Mouse (Mus musculus): Measurements from ENCODE around the gene Zc3h12a. TPM values are rescaled to one million over a fixed set of nuclear protein-coding genes. Genes with fewer than 3 reads are reported as not detected.

Gene Zc3h12a
- polyA plus RNA-seq, 1 experiment: 36.7 TPM

DNA sequence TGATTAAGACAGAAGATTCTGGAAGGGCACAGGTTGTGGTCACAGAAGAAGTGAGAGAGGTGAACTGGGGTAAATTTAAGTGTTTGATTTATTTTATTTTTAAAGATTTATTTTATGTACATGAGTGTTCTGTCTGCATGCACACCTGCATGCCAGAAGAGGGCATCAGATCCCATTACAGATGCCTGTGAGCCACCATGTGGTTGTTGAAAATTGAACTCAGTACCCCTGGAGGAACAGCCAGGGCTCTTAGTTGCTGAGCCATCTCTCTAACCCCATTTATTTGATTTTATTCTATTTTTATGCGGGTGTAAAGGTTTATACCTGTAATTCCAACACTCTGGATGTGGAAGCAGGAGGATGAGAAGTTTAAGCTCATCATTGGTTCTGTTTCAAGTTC, 40.1 kb upstream of the Zc3h12a start:
- TF ChIP-seq POLR2A (IDR thresholded peaks at IDR 0.05; ENCODE audit: low read depth, low read length): no peak
- TF ChIP-seq CTCF (IDR thresholded peaks at IDR 0.05; ENCODE audit: extremely low read depth, insufficient read length, insufficient replicate concordance, low read depth, low read length): no peak
- no peaks in the 10 kb centered on the region for H3K27me3 ChIP-seq (ENCODE audit: control insufficient read depth, insufficient read depth, low read length)
- peaks cover 3% of the 10 kb centered on the region for H3K4me1 ChIP-seq (ENCODE audit: control insufficient read depth, insufficient read depth, insufficient read length, low read length)
- no peak overlapping the region for H3K4me3 ChIP-seq (ENCODE audit: low read depth, low read length)
- WGBS: 68% methylated on average over 1 of the region's 1 CpGs
- H3K36me3 ChIP-seq (ENCODE audit: control insufficient read depth, insufficient read depth, low read length): no peaks in the 10 kb centered on the region
- H3K27ac ChIP-seq (ENCODE audit: insufficient read depth, low read depth, low read length): no peak overlapping the region

DNA sequence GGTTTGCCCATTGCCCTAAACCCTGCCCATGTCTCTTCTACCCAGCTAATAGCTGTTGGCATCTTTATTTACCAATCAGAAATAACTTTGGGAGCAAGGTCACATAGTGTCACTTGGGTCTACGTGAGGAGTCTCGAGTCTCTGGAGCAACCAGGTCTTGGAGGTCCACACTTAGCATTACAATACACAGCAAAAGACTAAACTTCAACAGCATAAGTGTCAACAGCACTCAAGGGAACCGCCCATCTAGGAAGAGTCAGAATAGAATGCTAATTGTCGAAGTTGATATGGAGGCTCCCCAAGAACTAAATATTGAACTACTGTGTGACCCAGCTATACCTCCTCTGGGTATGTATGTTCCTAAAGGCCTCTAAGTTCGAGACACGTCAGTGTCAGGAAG, 37.2 kb upstream of the Zc3h12a start:
- Histone ChIP-seq H3K4me1 (ENCODE audit: control insufficient read depth, insufficient read depth, insufficient read length, low read length) (peaks cover 5% of the 10 kb centered on the region), H3K27ac (ENCODE audit: insufficient read depth, low read depth, low read length) (no peak overlapping the region), H3K4me3 (ENCODE audit: low read depth, low read length) (no peak overlapping the region), H3K27me3 (ENCODE audit: control insufficient read depth, insufficient read depth, low read length) (no peaks in the 10 kb centered on the region), H3K36me3 (ENCODE audit: control insufficient read depth, insufficient read depth, low read length) (no peaks in the 10 kb centered on the region)
- TF ChIP-seq CTCF (IDR thresholded peaks at IDR 0.05; ENCODE audit: extremely low read depth, insufficient read length, insufficient replicate concordance, low read depth, low read length) (no peak), POLR2A (IDR thresholded peaks at IDR 0.05; ENCODE audit: low read depth, low read length) (no peak)
- 84% methylated on average over 6 of the region's 6 CpGs for WGBS

GRCm38 (mm10) chr4:125162701-125163100, 35.1 kb upstream of the Zc3h12a start:
- H3K27me3 ChIP-seq (ENCODE audit: control insufficient read depth, insufficient read depth, low read length): no peaks in the 10 kb centered on the region
- peaks cover 10% of the 10 kb centered on the region for H3K4me1 ChIP-seq (ENCODE audit: control insufficient read depth, insufficient read depth, insufficient read length, low read length)
- no peak overlapping the region for H3K27ac ChIP-seq (ENCODE audit: insufficient read depth, low read depth, low read length)
- WGBS: 72% methylated on average over 7 of the region's 7 CpGs
- no peak overlapping the region for H3K4me3 ChIP-seq (ENCODE audit: low read depth, low read length)
- no peaks in the 10 kb centered on the region for H3K36me3 ChIP-seq (ENCODE audit: control insufficient read depth, insufficient read depth, low read length)
- TF ChIP-seq CTCF (IDR thresholded peaks at IDR 0.05; ENCODE audit: extremely low read depth, insufficient read length, insufficient replicate concordance, low read depth, low read length): no peak
- TF ChIP-seq POLR2A (IDR thresholded peaks at IDR 0.05; ENCODE audit: low read depth, low read length): no peak

DNA sequence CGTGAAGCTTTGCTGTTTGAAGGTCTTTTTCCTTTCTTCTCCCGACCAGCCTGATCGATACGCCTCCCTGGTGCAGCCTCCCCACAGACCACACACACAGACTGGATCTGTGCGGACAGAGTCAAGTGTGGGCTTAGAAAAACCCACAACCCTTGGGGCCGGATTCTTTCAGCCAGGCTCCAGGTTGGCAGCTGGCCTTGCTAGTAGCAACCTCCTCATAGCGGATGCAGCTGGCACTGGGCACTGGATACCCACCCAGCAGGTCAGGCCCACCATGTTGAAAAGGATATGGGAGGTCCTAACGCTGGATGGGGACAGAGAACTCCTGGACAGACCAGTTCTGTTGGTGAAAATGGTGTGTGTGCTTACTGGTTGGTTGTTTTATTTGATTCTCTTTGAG, 33.8 kb upstream of the Zc3h12a start:
- Histone ChIP-seq H3K27me3 (ENCODE audit: control insufficient read depth, insufficient read depth, low read length) (no peaks in the 10 kb centered on the region), H3K4me3 (ENCODE audit: low read depth, low read length) (no peak overlapping the region), H3K36me3 (ENCODE audit: control insufficient read depth, insufficient read depth, low read length) (no peaks in the 10 kb centered on the region), H3K4me1 (ENCODE audit: control insufficient read depth, insufficient read depth, insufficient read length, low read length) (peaks cover 16% of the 10 kb centered on the region), H3K27ac (ENCODE audit: insufficient read depth, low read depth, low read length) (no peak overlapping the region)
- no peak for TF ChIP-seq CTCF (IDR thresholded peaks at IDR 0.05; ENCODE audit: extremely low read depth, insufficient read length, insufficient replicate concordance, low read depth, low read length)
- no peak for TF ChIP-seq POLR2A (IDR thresholded peaks at IDR 0.05; ENCODE audit: low read depth, low read length)
- WGBS: 68% methylated on average over 8 of the region's 8 CpGs

DNA sequence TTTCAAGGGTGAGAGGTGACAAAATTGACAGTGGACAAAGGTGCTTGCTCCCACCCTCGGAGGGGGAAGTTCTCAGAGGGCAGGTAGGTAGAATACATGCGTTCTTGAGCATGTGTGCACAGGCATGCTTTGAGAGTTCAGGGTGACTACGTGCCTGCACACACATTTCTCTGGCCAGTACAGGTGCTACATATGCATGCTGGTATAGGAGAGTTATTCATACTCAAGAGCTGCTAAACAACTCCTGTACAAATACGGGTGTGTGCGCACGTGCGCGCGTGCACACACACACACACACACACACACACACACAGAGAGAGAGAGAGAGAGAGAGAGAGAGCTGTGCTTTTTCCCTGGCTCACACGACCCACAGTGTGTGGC, 33.3 kb upstream of the Zc3h12a start:
- H3K36me3 ChIP-seq (ENCODE audit: control insufficient read depth, insufficient read depth, low read length): no peaks in the 10 kb centered on the region
- 52% methylated on average over 10 of the region's 10 CpGs for WGBS
- no peak overlapping the region for H3K4me3 ChIP-seq (ENCODE audit: low read depth, low read length)
- TF ChIP-seq CTCF (IDR thresholded peaks at IDR 0.05; ENCODE audit: extremely low read depth, insufficient read length, insufficient replicate concordance, low read depth, low read length) (no peak), POLR2A (IDR thresholded peaks at IDR 0.05; ENCODE audit: low read depth, low read length) (no peak)
- H3K4me1 ChIP-seq (ENCODE audit: control insufficient read depth, insufficient read depth, insufficient read length, low read length): peaks cover 16% of the 10 kb centered on the region
- H3K27ac ChIP-seq (ENCODE audit: insufficient read depth, low read depth, low read length): no peak overlapping the region
- no peaks in the 10 kb centered on the region for H3K27me3 ChIP-seq (ENCODE audit: control insufficient read depth, insufficient read depth, low read length)

DNA sequence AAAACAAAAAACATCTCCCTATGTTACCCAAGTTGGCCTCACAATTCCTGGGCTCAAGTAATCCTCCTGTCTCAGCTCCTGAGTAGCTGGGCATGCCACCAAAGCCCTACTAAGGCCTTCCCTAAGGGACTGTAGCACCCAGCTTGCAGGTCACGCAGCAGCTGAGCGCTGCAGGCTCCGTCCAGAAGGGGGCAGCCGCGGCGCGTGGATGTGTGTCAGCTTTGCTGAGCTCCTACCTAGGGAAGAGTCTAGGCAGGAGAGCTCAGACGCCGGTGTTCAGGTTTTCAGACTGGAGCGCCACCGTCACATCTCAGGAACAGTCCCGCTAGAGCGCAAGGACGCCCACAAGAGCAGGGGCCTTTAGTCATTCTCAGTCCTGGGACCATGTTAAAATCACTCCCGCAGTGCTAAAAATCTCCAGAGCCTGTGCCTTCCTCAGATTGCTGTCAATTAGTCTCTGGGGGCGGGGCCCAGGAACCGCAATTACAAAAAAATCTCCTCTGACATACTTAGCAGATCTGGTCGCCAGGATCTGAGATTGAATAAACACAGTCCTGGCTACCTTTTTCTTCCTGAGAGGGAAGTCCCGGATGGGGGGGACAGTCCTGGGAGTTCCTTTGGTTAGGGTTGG, 32.8 kb upstream of the Zc3h12a start:
- H3K4me3 ChIP-seq (ENCODE audit: low read depth, low read length): peak overlapping the region; percentile 40
- peak; percentile 91 for TF ChIP-seq CTCF (IDR thresholded peaks at IDR 0.05; ENCODE audit: extremely low read depth, insufficient read length, insufficient replicate concordance, low read depth, low read length)
- TF ChIP-seq POLR2A (IDR thresholded peaks at IDR 0.05; ENCODE audit: low read depth, low read length): no peak
- 3% methylated on average over 19 of the region's 19 CpGs for WGBS

DNA sequence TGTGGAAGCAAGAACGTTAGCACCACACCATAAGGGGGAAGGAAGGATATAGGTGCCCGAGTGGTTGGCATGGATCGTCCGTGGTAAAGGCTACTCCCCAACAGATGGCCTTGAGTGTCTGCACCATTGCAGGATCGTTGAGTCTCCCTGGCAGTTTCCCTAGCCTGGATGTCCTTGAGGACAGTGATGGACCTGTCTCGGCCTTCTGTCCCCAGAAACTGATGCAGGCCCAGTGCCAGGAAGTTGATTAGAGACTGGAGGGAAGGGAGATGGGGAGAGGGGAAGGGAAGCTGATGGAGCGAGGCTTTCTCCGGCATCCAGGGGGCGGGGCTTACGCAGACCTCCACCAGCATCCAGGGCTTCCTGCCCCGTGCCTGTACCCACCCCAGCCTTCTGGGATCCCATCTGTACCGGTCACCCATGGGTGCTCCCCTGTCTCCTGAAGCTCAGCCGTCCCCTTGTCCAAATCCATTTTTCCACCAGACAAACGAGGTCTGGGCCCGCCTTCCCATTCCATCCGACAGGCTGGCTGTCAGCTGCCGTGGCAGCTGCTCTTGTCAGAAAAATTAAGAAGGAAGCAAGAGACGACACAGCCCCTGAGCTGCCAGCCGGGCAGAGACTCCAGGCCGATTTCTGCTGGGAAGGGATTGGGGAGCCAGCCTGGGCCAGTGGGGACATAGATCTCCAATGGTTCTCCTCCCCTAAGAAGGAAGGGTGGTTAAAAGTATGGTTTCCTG, 31.1 kb upstream of the Zc3h12a start:
- WGBS: 75% methylated on average over 20 of the region's 20 CpGs
- Histone ChIP-seq H3K27me3 (ENCODE audit: control insufficient read depth, insufficient read depth, low read length) (no peaks in the 10 kb centered on the region), H3K4me3 (ENCODE audit: low read depth, low read length) (no peak overlapping the region), H3K36me3 (ENCODE audit: control insufficient read depth, insufficient read depth, low read length) (no peaks in the 10 kb centered on the region), H3K27ac (ENCODE audit: insufficient read depth, low read depth, low read length) (no peak overlapping the region), H3K4me1 (ENCODE audit: control insufficient read depth, insufficient read depth, insufficient read length, low read length) (peaks cover 16% of the 10 kb centered on the region)
- TF ChIP-seq CTCF (IDR thresholded peaks at IDR 0.05; ENCODE audit: extremely low read depth, insufficient read length, insufficient replicate concordance, low read depth, low read length): no peak
- no peak for TF ChIP-seq POLR2A (IDR thresholded peaks at IDR 0.05; ENCODE audit: low read depth, low read length)

More for the DNA sequence above, 32.8 kb upstream of the Zc3h12a start:
- Histone ChIP-seq H3K36me3 (ENCODE audit: control insufficient read depth, insufficient read depth, low read length) (no peaks in the 10 kb centered on the region), H3K4me1 (ENCODE audit: control insufficient read depth, insufficient read depth, insufficient read length, low read length) (peaks cover 16% of the 10 kb centered on the region), H3K27me3 (ENCODE audit: control insufficient read depth, insufficient read depth, low read length) (no peaks in the 10 kb centered on the region), H3K27ac (ENCODE audit: insufficient read depth, low read depth, low read length) (no peak overlapping the region)

Measured in small intestine, adult 2 months (tissue).